9 mouse cellular contexts compared by ENCODE assay signal in genomic region chr11:50886231-50886932, GRCm38 (mm10). TPM values are rescaled to one million over a fixed set of nuclear protein-coding genes. Genes with fewer than 3 reads are reported as not detected.
DNase-seq lines count a peak whose midpoint lies in the region; ATAC-seq and TF ChIP-seq lines count a peak whose summit lies in the region.
"Had no signal": no experiment of that assay in that cellular context is flagged by ENCODE, and none has a peak within 500 bp of the region (broad histone marks: within the 10 kb centered on the region; RNA-seq: fewer than 3 reads in every experiment).

No protein-coding gene starts in this region.

- peak overlapping the region; percentile 72 for H3K4me2 ChIP-seq in heart, embryonic 11.5 days
- H3K4me2 ChIP-seq in embryonic facial prominence, embryonic 13.5 days, result peak overlapping the region; percentile 74
- H3K4me2 ChIP-seq in intestine, postnatal 0 days (replicated peaks; ENCODE audit: low read depth), result peak overlapping the region; percentile 64
- peak overlapping the region; percentile 83 for H3K4me2 ChIP-seq in midbrain, embryonic 16.5 days (ENCODE audit: low read length)

- H3K27me3 ChIP-seq in heart, embryonic 11.5 days (ENCODE audit: control insufficient read depth, insufficient read depth, low read length), result no peaks in the 10 kb centered on the region
- H3K27me3 ChIP-seq in embryonic facial prominence, embryonic 13.5 days, result no peaks in the 10 kb centered on the region
- H3K27me3 ChIP-seq in intestine, postnatal 0 days (replicated peaks; ENCODE audit: control insufficient read depth, insufficient read depth, low read length), result no peaks in the 10 kb centered on the region
- H3K27me3 ChIP-seq in midbrain, embryonic 16.5 days (ENCODE audit: control insufficient read depth, insufficient read depth, low read depth, low read length), result no peaks in the 10 kb centered on the region

- WGBS in heart, embryonic 11.5 days (ENCODE audit: insufficient replicate concordance), result 46% methylated on average over 8 of the region's 8 CpGs
- WGBS in embryonic facial prominence, embryonic 13.5 days, result 32% methylated on average over 8 of the region's 8 CpGs
- WGBS in intestine, postnatal 0 days, result 47% methylated on average over 8 of the region's 8 CpGs
- WGBS in midbrain, embryonic 16.5 days, result 46% methylated on average over 8 of the region's 8 CpGs

- TF ChIP-seq CTCF in intestine, postnatal 0 days (IDR thresholded peaks at IDR 0.05; ENCODE audit: low read depth), result no peak

- peak overlapping the region; percentile 43 for H3K4me3 ChIP-seq in heart, embryonic 11.5 days (ENCODE audit: low read depth, low read length)
- peak overlapping the region; percentile 54 for H3K4me3 ChIP-seq in embryonic facial prominence, embryonic 13.5 days
- H3K4me3 ChIP-seq in intestine, postnatal 0 days (ENCODE audit: low read depth, low read length), result no peak overlapping the region
- H3K4me3 ChIP-seq in midbrain, embryonic 16.5 days (ENCODE audit: low read depth, low read length), result peak overlapping the region; percentile 43

- DNase-seq in heart, adult 8-10 months (ENCODE audit: low spot score), result no peak
- DNase-seq in adrenal gland, adult 2 months, result peak; percentile 86
- DNase-seq in thymus, postnatal 0 days (ENCODE audit: low spot score), result no peak

- no peak overlapping the region for H3K27ac ChIP-seq in heart, embryonic 11.5 days (ENCODE audit: low read depth, low read length)
- no peak overlapping the region for H3K27ac ChIP-seq in embryonic facial prominence, embryonic 13.5 days
- H3K27ac ChIP-seq in intestine, postnatal 0 days (ENCODE audit: low read depth, low read length), result no peak overlapping the region
- H3K27ac ChIP-seq in midbrain, embryonic 16.5 days (ENCODE audit: low read length), result no peak overlapping the region; the same call in 1 of the 2 replicates

- ATAC-seq in heart, embryonic 11.5 days (replicated peaks; ENCODE audit: insufficient number of reproducible peaks, low FRiP score, low TSS enrichment), result no peak
- ATAC-seq in embryonic facial prominence, embryonic 13.5 days (ENCODE audit: insufficient number of reproducible peaks, insufficient read depth, low FRiP score, low TSS enrichment, low read depth), result no peak
- ATAC-seq in intestine, postnatal 0 days, result no peak
- no peak for ATAC-seq in midbrain, embryonic 16.5 days
- ATAC-seq in megakaryocyte progenitor cell, adult 5-6 weeks (replicated peaks; ENCODE audit: poor library complexity), result no peak

- 0 out of 2 replicates have a peak, but pooled peaks cover 3% of the 10 kb centered on the region for H3K4me1 ChIP-seq in heart, embryonic 11.5 days (ENCODE audit: control insufficient read depth, insufficient read depth, low read length)
- H3K4me1 ChIP-seq in embryonic facial prominence, embryonic 13.5 days, result peaks cover 9% of the 10 kb centered on the region
- no peaks in the 10 kb centered on the region for H3K4me1 ChIP-seq in intestine, postnatal 0 days (replicated peaks; ENCODE audit: control insufficient read depth, insufficient read depth, low read length)
- H3K4me1 ChIP-seq in midbrain, embryonic 16.5 days (ENCODE audit: control insufficient read depth, insufficient read depth, low read length), result peaks cover 16% of the 10 kb centered on the region

- peaks cover 3% of the 10 kb centered on the region; the same call in 1 of the 2 replicates for H3K36me3 ChIP-seq in heart, embryonic 11.5 days (ENCODE audit: control insufficient read depth, insufficient read depth, low read length)
- H3K36me3 ChIP-seq in embryonic facial prominence, embryonic 13.5 days, result peaks cover 41% of the 10 kb centered on the region
- H3K36me3 ChIP-seq in intestine, postnatal 0 days (ENCODE audit: control insufficient read depth, insufficient read depth), result no peaks in the 10 kb centered on the region
- H3K36me3 ChIP-seq in midbrain, embryonic 16.5 days (ENCODE audit: control insufficient read depth, insufficient read depth, low read length), result peaks cover 18% of the 10 kb centered on the region

- H3K9me3 ChIP-seq in heart, embryonic 11.5 days (replicated peaks; ENCODE audit: control insufficient read depth, low read length), result no peaks in the 10 kb centered on the region
- H3K9me3 ChIP-seq in embryonic facial prominence, embryonic 13.5 days, result 0 out of 2 replicates have a peak, but pooled peaks cover 4% of the 10 kb centered on the region
- H3K9me3 ChIP-seq in intestine, postnatal 0 days (ENCODE audit: control insufficient read depth), result no peaks in the 10 kb centered on the region
- no peaks in the 10 kb centered on the region for H3K9me3 ChIP-seq in midbrain, embryonic 16.5 days (replicated peaks; ENCODE audit: control insufficient read depth, low read length, poor library complexity, severe bottlenecking)

- peak overlapping the region; percentile 71 for H3K9ac ChIP-seq in heart, embryonic 11.5 days (ENCODE audit: low read depth, low read length)
- peak overlapping the region; percentile 81 for H3K9ac ChIP-seq in embryonic facial prominence, embryonic 13.5 days
- no peak overlapping the region for H3K9ac ChIP-seq in intestine, postnatal 0 days (ENCODE audit: low read depth, low read length)
- H3K9ac ChIP-seq in midbrain, embryonic 16.5 days (ENCODE audit: low read depth, low read length), result peak overlapping the region; percentile 68

RNA-seq across cellular contexts. Expression of gene Zfp454, which starts 1.1 kb away (rescaled TPM):
- 2.8 and 4.6 TPM in 2 replicates for polyA plus RNA-seq in heart, embryonic 11.5 days (2014; fragmentation: Nextera tagmentation; extraction: Ambion mirVana)
- 1 to 10 TPM in 1 of 4 experiments, under 1 TPM in 3; 0.41 to 1.8 (median 0.85) TPM for total RNA-seq in heart, adult 8-10 months (2022)
- total RNA-seq in adrenal gland, adult 2 months (2021), result 1 to 10 TPM; 2.6 to 4.9 TPM
- polyA plus RNA-seq in adrenal gland, adult 2 months (2012; rRNA removed), result 0.11 and 0.32 TPM in 2 replicates
- polyA plus RNA-seq in embryonic facial prominence, embryonic 13.5 days (2015; fragmentation: Nextera tagmentation; extraction: Ambion mirVana), result 12.3 and 13.3 TPM in 2 replicates
- 1.1 and 1.2 TPM in 2 replicates for polyA plus RNA-seq in intestine, postnatal 0 days (2015; fragmentation: Nextera tagmentation; extraction: Ambion mirVana)
- 12.7 and 14.0 TPM in 2 replicates for polyA plus RNA-seq in midbrain, embryonic 16.5 days (2015; fragmentation: Nextera tagmentation; extraction: Ambion mirVana)
- polyA plus RNA-seq in thymus, postnatal 0 days (2015; fragmentation: Nextera tagmentation; extraction: Ambion mirVana), result 0.35 and 0.53 TPM in 2 replicates
- total RNA-seq in megakaryocyte progenitor cell, adult 5-6 weeks (2015), result not detected in 2 replicates
- not detected in 2 replicates for total RNA-seq in megakaryocyte progenitor cell, adult 5-6 weeks (2017)
- polyA plus RNA-seq: spleen, adult 2 months had no signal

RNA-seq across cellular contexts. Expression of gene Zfp2, which starts 29.6 kb away (rescaled TPM):
- polyA plus RNA-seq in heart, embryonic 11.5 days (2014; fragmentation: Nextera tagmentation; extraction: Ambion mirVana), result 9.2 and 11.2 TPM in 2 replicates
- total RNA-seq in heart, adult 8-10 months (2022), result 1 to 10 TPM; 3.0 to 4.2 (median 3.2) TPM
- 1 to 10 TPM; 6.5 to 7.9 TPM for total RNA-seq in adrenal gland, adult 2 months (2021)
- 0.71 and 0.96 TPM in 2 replicates for polyA plus RNA-seq in adrenal gland, adult 2 months (2012; rRNA removed)
- 13.3 and 15.3 TPM in 2 replicates for polyA plus RNA-seq in embryonic facial prominence, embryonic 13.5 days (2015; fragmentation: Nextera tagmentation; extraction: Ambion mirVana)
- 2.1 and 2.7 TPM in 2 replicates for polyA plus RNA-seq in intestine, postnatal 0 days (2015; fragmentation: Nextera tagmentation; extraction: Ambion mirVana)
- 52.5 and 56.4 TPM in 2 replicates for polyA plus RNA-seq in midbrain, embryonic 16.5 days (2015; fragmentation: Nextera tagmentation; extraction: Ambion mirVana)
- 3.7 and 4.6 TPM in 2 replicates for polyA plus RNA-seq in thymus, postnatal 0 days (2015; fragmentation: Nextera tagmentation; extraction: Ambion mirVana)
- total RNA-seq in megakaryocyte progenitor cell, adult 5-6 weeks (2015), result 1.8 and 3.8 TPM in 2 replicates
- 0.68 and 0.96 TPM in 2 replicates for total RNA-seq in megakaryocyte progenitor cell, adult 5-6 weeks (2017)

RNA-seq across cellular contexts. Expression of gene Grm6, which starts 35.9 kb away (rescaled TPM):
- 0.04 TPM in 1 of 2 replicates, not detected in the other for polyA plus RNA-seq in heart, embryonic 11.5 days (2014; fragmentation: Nextera tagmentation; extraction: Ambion mirVana)
- not detected for total RNA-seq in heart, adult 8-10 months (2022)
- not detected for total RNA-seq in adrenal gland, adult 2 months (2021)
- polyA plus RNA-seq in adrenal gland, adult 2 months (2012; rRNA removed), result not detected in 2 replicates
- not detected in 2 replicates for polyA plus RNA-seq in embryonic facial prominence, embryonic 13.5 days (2015; fragmentation: Nextera tagmentation; extraction: Ambion mirVana)
- polyA plus RNA-seq in intestine, postnatal 0 days (2015; fragmentation: Nextera tagmentation; extraction: Ambion mirVana), result not detected in 2 replicates
- not detected in 2 replicates for polyA plus RNA-seq in midbrain, embryonic 16.5 days (2015; fragmentation: Nextera tagmentation; extraction: Ambion mirVana)
- polyA plus RNA-seq in thymus, postnatal 0 days (2015; fragmentation: Nextera tagmentation; extraction: Ambion mirVana), result 0.17 and 0.36 TPM in 2 replicates
- total RNA-seq in megakaryocyte progenitor cell, adult 5-6 weeks (2015), result not detected in 2 replicates
- total RNA-seq in megakaryocyte progenitor cell, adult 5-6 weeks (2017), result not detected in 2 replicates

RNA-seq across cellular contexts. Expression of gene Zfp879, which starts 45.0 kb away (rescaled TPM):
- 0.50 and 0.63 TPM in 2 replicates for polyA plus RNA-seq in heart, embryonic 11.5 days (2014; fragmentation: Nextera tagmentation; extraction: Ambion mirVana)
- 1 to 10 TPM; 1.2 to 2.1 (median 1.7) TPM for total RNA-seq in heart, adult 8-10 months (2022)
- total RNA-seq in adrenal gland, adult 2 months (2021), result under 1 TPM; 0.69 to 0.93 TPM
- polyA plus RNA-seq in adrenal gland, adult 2 months (2012; rRNA removed), result 0.03 and 0.10 TPM in 2 replicates
- 0.73 and 0.77 TPM in 2 replicates for polyA plus RNA-seq in embryonic facial prominence, embryonic 13.5 days (2015; fragmentation: Nextera tagmentation; extraction: Ambion mirVana)
- 0.08 and 0.18 TPM in 2 replicates for polyA plus RNA-seq in intestine, postnatal 0 days (2015; fragmentation: Nextera tagmentation; extraction: Ambion mirVana)
- 2.1 and 2.3 TPM in 2 replicates for polyA plus RNA-seq in midbrain, embryonic 16.5 days (2015; fragmentation: Nextera tagmentation; extraction: Ambion mirVana)
- polyA plus RNA-seq in thymus, postnatal 0 days (2015; fragmentation: Nextera tagmentation; extraction: Ambion mirVana), result 0.29 and 0.49 TPM in 2 replicates
- total RNA-seq in megakaryocyte progenitor cell, adult 5-6 weeks (2015), result 0.10 TPM in 1 of 2 replicates, not detected in the other
- total RNA-seq in megakaryocyte progenitor cell, adult 5-6 weeks (2017), result 0.17 TPM in 1 of 2 replicates, not detected in the other

RNA-seq across cellular contexts. Expression of gene Zfp354b, which starts 45.1 kb away (rescaled TPM):
- 0.30 and 0.82 TPM in 2 replicates for polyA plus RNA-seq in heart, embryonic 11.5 days (2014; fragmentation: Nextera tagmentation; extraction: Ambion mirVana)
- total RNA-seq in heart, adult 8-10 months (2022), result 1 to 10 TPM; 1.2 to 2.1 (median 1.7) TPM
- 1 to 10 TPM; 2.7 to 3.0 TPM for total RNA-seq in adrenal gland, adult 2 months (2021)
- polyA plus RNA-seq in adrenal gland, adult 2 months (2012; rRNA removed), result 0.06 and 0.11 TPM in 2 replicates
- polyA plus RNA-seq in embryonic facial prominence, embryonic 13.5 days (2015; fragmentation: Nextera tagmentation; extraction: Ambion mirVana), result 1.4 and 2.1 TPM in 2 replicates
- polyA plus RNA-seq in intestine, postnatal 0 days (2015; fragmentation: Nextera tagmentation; extraction: Ambion mirVana), result 0.54 and 0.63 TPM in 2 replicates
- polyA plus RNA-seq in midbrain, embryonic 16.5 days (2015; fragmentation: Nextera tagmentation; extraction: Ambion mirVana), result 4.9 and 6.1 TPM in 2 replicates
- 0.27 and 0.33 TPM in 2 replicates for polyA plus RNA-seq in thymus, postnatal 0 days (2015; fragmentation: Nextera tagmentation; extraction: Ambion mirVana)
- total RNA-seq in megakaryocyte progenitor cell, adult 5-6 weeks (2015), result 0.10 TPM in 1 of 2 replicates, not detected in the other
- total RNA-seq in megakaryocyte progenitor cell, adult 5-6 weeks (2017), result 0.27 TPM in 1 of 2 replicates, not detected in the other
- polyA plus RNA-seq: spleen, adult 2 months had no signal
